Mouse (Mus musculus) right cerebral cortex, postnatal 10 days (tissue): ENCODE data around the gene Slc1a6.
"Not testable (repeated sequence)": the region's sequence is repeated elsewhere in the genome, so short reads cannot be mapped to it uniquely, and the experiment has no call there.

Experiments
- DNase-seq, 2 experiments: peaks; one replicate each; pipeline ENCODE4 v3.0.0; 2021; ENCODE audit warnings: low spot score in 2 of 2

Slc1a6 gene

GRCm38 (mm10) chr10:78779981-78780651 is at the start of gene Slc1a6:
Gene Slc1a6 (plus strand): TSS chr10:78780496.
- peak; percentile 52 to 59 for DNase-seq

- DNase-seq, result no peak
Measured at GRCm38 (mm10) chr10:78739821-78740220, 40.5 kb upstream of the Slc1a6 start.

GRCm38 (mm10) chr10:78743721-78744120 is 36.6 kb upstream of the Slc1a6 start:
- no peak for DNase-seq

GRCm38 (mm10) chr10:78745453-78746232 is 34.7 kb upstream of the Slc1a6 start:
- DNase-seq, result no peak

- DNase-seq, result peak; percentile 66 to 70
Measured at GRCm38 (mm10) chr10:78747035-78747721, 33.1 kb upstream of the Slc1a6 start.

GRCm38 (mm10) chr10:78748161-78748560 is 32.1 kb upstream of the Slc1a6 start:
- no peak for DNase-seq

- no peak for DNase-seq
Measured at GRCm38 (mm10) chr10:78748946-78749345, 31.4 kb upstream of the Slc1a6 start.

GRCm38 (mm10) chr10:78752452-78753191 is 27.7 kb upstream of the Slc1a6 start, which contains the start of gene Ccdc105:
Gene Ccdc105 (minus strand): TSS chr10:78753065.
- peak; percentile 90 to 92 for DNase-seq

GRCm38 (mm10) chr10:78756021-78756420 is 24.3 kb upstream of the Slc1a6 start:
- DNase-seq, result peak; percentile 87 to 88

GRCm38 (mm10) chr10:78765570-78765969 is 14.7 kb upstream of the Slc1a6 start:
- no peak for DNase-seq

- DNase-seq, result no peak
Measured at GRCm38 (mm10) chr10:78775830-78776229, 4.5 kb upstream of the Slc1a6 start.

GRCm38 (mm10) chr10:78779527-78779926 is 769 bp upstream of the Slc1a6 start:
- DNase-seq, result no peak

GRCm38 (mm10) chr10:78787566-78788087 is 7.3 kb downstream of the Slc1a6 start:
- peak; percentile 93 to 96 for DNase-seq

- DNase-seq, result no peak
Measured at GRCm38 (mm10) chr10:78790561-78790960, 10.3 kb downstream of the Slc1a6 start.

GRCm38 (mm10) chr10:78801449-78801848 is 21.2 kb downstream of the Slc1a6 start:
- DNase-seq, result no peak

GRCm38 (mm10) chr10:78812358-78813060 is 32.2 kb downstream of the Slc1a6 start:
- DNase-seq, result peak; percentile 78 to 89

- DNase-seq, result not testable (repeated sequence)
Measured at GRCm38 (mm10) chr10:78840456-78840855, 60.2 kb downstream of the Slc1a6 start.

- no peak for DNase-seq
Measured at GRCm38 (mm10) chr10:78852066-78852465, 71.8 kb downstream of the Slc1a6 start, which contains the start of gene Olfr1356. Gene Olfr1356 (minus strand): TSS chr10:78852166.
